Mouse (Mus musculus) T-helper 17 cell (primary cell): Measurements from ENCODE around the gene Cbfa2t3.

Source experiments
- in situ Hi-C, 2 experiments: fragments of 300-600 bp; cut with MboI, MseI; formaldehyde crosslinking; loops; 1 replicate in 1 of 2; 2 replicates in 1 of 2; pipeline ENCODE4 v1.15.1; 2025; ENCODE audit warnings: high pct_unique_total_duplicates in 2 of 2

Cbfa2t3 gene

GRCm38 (mm10) chr8:122666827-122667226 lies 32.1 kb downstream of the Cbfa2t3 start:
- in situ Hi-C loops = loop anchor here in 1 of 2 experiments (5.0 kb wide), 1 partner anchor 1075 kb away; no protein-coding TSS in a partner anchor

GRCm38 (mm10) chr8:122666338-122666764 lies 32.6 kb downstream of the Cbfa2t3 start:
- in situ Hi-C loops = loop anchor here in 1 of 2 experiments (5.0 kb wide), 1 partner anchor 1076 kb away; no protein-coding TSS in a partner anchor

- in situ Hi-C loops = loop anchor here in 1 of 2 experiments (5.0 kb wide), 1 partner anchor 1077 kb away; no protein-coding TSS in a partner anchor
Observed at GRCm38 (mm10) chr8:122665667-122666316, 33.1 kb downstream of the Cbfa2t3 start.

- in situ Hi-C loops = loop anchor here in 1 of 2 experiments (5.0 kb wide), 1 partner anchor 1077 kb away; no protein-coding TSS in a partner anchor
Observed at GRCm38 (mm10) chr8:122665221-122665620, 33.7 kb downstream of the Cbfa2t3 start.

- in situ Hi-C loops = no loop called here
Observed at GRCm38 (mm10) chr8:122663670-122664069, 35.2 kb downstream of the Cbfa2t3 start.

- in situ Hi-C loops = no loop called here
Observed at GRCm38 (mm10) chr8:122663106-122663505, 35.8 kb downstream of the Cbfa2t3 start.

GRCm38 (mm10) chr8:122661894-122662293 lies 37.0 kb downstream of the Cbfa2t3 start:
- in situ Hi-C loops = no loop called here

- in situ Hi-C loops = no loop called here
Observed at GRCm38 (mm10) chr8:122661138-122661537, 37.8 kb downstream of the Cbfa2t3 start.

GRCm38 (mm10) chr8:122660022-122660421 lies 38.9 kb downstream of the Cbfa2t3 start:
- in situ Hi-C loops = no loop called here

GRCm38 (mm10) chr8:122658807-122659160 lies 40.1 kb downstream of the Cbfa2t3 start:
- in situ Hi-C loops = no loop called here

GRCm38 (mm10) chr8:122658149-122658806 lies 40.6 kb downstream of the Cbfa2t3 start:
- in situ Hi-C loops = no loop called here

- in situ Hi-C loops = no loop called here
Observed at GRCm38 (mm10) chr8:122656056-122656999, 42.6 kb downstream of the Cbfa2t3 start.

- in situ Hi-C loops = no loop called here
Observed at GRCm38 (mm10) chr8:122654768-122655167, 44.1 kb downstream of the Cbfa2t3 start.

- in situ Hi-C loops = no loop called here
Observed at GRCm38 (mm10) chr8:122652643-122653042, 46.3 kb downstream of the Cbfa2t3 start.

GRCm38 (mm10) chr8:122651326-122651921 lies 47.5 kb downstream of the Cbfa2t3 start:
- in situ Hi-C loops = no loop called here

- in situ Hi-C loops = no loop called here
Observed at GRCm38 (mm10) chr8:122648192-122648970, 50.5 kb downstream of the Cbfa2t3 start.

- in situ Hi-C loops = no loop called here
Observed at GRCm38 (mm10) chr8:122646337-122646736, 52.6 kb downstream of the Cbfa2t3 start.

GRCm38 (mm10) chr8:122644175-122644954 lies 54.5 kb downstream of the Cbfa2t3 start:
- in situ Hi-C loops = no loop called here

GRCm38 (mm10) chr8:122642071-122642470 lies 56.8 kb downstream of the Cbfa2t3 start:
- in situ Hi-C loops = no loop called here

GRCm38 (mm10) chr8:122641406-122641805 lies 57.5 kb downstream of the Cbfa2t3 start:
- in situ Hi-C loops = no loop called here
